Mouse (Mus musculus) lung, postnatal 25 days (tissue): ENCODE measurements around the gene Nrap.
A peak's percentile ranks its signal among the peaks of the same experiment; 100 is the strongest.
"Not testable (repeated sequence)": the region's sequence is repeated elsewhere in the genome, so short reads cannot be mapped to it uniquely, and the experiment has no call there.

Source experiments
- DNase-seq: peaks from one replicate; pipeline ENCODE4 v3.0.0; 2022; ENCODE audit warnings: low spot score

The Nrap gene

DNA sequence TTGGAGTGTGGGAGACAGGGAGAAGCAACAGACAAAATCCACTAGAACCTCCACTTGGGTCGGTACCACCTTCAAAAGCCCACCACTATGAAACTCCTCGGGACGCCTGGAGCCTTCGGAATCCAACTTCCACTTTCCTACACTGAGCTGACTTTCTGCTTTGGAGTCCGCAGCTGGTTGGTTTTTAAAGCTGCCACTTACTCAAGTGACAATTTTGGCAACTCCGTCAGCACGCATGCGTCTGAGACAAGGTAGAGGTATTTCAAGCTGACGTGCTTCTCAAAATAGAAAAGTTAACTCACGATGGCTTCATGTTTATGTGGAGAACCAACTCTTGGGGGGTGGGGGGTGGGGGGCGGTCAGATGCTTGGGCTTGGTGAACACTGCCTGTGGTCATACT, at the start of gene Nrap:
Gene Nrap (minus strand): TSS at position 159 of the 400 bp plus-strand sequence.
- DNase-seq: no peak

DNA sequence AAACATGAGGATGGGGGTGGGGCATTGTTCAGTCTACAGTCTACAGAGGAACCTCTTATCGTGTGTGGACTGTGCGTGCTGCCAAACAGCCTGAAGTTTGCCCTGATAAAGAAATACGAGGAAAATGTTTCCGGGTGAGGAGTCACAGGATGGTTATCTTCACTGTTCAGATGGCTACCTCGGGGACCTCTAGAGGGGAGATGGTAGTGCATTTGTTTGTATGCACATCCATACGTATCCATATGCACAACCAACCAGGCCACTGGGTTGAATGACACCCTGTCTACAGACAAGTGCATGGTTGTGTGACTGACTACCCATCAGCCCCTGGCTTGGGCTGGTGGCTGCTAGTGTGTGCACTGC, 49.2 kb upstream of the Nrap start:
- DNase-seq: no peak

DNA sequence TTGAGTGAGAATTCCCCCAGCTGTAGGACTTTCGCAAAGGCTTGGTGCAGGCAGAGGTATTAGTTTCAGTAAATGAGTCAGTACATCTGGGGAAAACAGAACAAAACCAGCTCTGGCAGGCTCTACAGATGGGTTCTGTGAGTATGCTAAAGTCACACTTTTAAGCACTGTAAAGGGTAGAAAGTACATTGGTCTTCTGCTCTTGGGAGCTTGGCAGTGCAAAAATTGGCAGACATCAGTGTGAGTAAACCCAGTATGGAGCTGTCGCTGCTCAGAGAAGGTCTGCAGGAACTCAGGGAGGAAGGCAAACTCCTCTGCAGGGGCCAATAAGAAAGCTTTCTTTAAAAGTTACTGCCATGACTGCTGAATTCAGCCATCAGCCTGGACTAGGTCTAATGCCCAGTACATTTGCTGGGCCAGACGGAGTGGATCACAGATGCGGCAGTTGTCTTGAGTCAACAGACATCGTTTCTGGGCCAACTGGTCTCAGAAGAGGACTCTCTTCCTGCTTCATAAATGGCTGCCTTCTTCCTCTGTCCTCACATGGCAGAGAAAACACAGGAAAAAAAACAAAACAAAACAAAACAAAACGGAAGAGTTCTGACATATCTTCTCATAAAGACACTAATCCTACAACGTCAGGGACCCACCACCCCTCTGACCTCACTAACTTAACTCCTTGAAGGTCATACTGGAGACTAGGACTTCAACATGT, 48.7 kb upstream of the Nrap start:
- peak; percentile 23 for DNase-seq

DNA sequence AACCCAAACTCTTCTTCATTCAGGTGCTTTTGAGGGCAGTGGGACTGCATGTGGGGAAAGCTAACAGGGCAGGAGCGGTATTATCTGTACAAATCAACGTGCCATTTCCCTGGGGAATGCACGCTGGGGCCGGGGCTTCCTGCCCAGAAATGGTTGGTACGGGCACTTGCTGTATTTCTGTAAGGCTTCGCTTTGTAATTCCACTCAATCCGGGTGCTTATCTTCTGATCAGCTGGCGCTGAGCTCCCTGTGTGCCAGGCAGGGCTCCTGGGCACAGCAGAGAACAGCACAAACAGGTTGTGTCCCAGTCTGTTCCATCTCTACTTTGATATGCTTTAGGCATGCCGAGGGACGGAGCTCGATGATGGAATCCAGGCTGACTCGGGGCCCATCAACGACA, 46.5 kb upstream of the Nrap start:
- DNase-seq: no peak

DNA sequence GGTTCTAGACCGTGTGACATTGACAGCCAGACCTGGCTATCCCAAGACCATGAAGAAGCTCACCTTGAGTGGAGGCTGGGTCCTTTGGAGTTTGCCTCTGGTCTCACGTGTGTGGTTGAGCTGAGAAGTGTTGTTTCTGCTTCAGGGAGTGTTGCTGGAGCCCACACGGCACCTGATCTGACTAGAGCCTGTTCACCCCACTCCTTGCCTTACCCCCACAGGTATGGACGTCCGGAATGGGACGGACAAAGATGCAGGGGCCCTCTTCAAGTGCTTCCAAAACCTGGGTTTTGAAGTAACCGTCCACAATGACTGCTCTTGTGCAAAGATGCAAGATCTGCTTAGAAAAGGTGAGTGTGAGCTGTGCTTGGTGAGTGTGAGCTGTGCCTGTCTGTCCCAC, 43.7 kb upstream of the Nrap start:
- no peak for DNase-seq

DNA sequence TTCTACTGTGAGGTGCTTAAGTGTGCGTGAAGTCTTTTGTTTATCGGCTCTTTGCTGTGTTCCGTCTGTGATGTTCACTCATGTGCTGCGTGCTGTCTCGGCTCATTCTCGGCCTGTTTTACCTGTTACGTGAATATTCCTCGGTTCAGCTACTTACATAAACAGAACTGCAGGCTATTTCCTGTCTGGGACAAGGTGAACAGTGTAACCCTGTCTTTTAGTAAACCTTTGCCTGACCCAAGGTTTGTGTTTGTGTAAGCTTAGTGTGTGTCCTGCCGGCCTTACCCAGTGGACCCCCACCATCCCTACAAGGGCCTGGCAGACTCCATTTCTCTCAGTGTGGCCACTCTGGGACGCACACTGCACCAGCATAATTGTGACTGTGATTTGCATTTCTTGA, 42.9 kb upstream of the Nrap start:
- DNase-seq: no peak

DNA sequence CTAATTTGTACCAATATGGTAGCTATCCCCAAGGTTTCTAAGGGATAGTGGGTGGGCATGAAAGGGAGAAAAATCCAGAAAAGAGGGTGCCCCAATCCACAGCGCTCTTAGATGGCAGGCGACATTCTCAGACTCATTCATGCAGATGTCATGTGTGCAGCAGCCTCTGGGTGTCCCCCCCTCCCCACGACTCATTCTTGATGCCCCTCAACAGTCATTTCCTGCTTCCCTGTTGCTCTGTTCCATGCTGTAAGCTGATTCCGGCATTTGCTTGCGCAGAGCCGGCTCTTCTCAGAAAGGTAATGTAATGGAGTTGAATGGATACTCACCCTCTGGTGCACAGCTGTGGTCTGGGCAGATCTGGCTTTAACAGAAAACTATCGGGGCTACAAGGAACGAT, 40.5 kb upstream of the Nrap start:
- no peak for DNase-seq

DNA sequence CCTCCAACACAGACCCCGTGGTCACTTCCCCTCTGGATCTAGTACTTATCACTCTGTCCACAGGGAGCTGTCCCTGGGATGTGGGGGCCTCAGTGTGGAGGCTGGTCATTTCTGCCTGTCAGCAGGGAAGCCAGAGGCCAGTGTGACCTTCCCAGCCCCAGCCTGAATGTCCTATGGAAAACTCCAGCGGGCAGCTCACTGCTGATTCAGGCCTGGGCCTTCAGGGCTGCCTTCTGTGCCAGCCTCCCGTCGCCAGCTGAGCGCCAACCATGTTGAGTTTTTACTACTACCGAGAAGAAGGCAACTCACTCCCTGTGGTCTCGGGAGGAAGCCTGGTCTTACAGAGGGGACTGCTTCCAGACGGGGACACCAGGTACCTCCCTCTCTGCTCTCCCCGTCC, 35.7 kb upstream of the Nrap start:
- no peak for DNase-seq

DNA sequence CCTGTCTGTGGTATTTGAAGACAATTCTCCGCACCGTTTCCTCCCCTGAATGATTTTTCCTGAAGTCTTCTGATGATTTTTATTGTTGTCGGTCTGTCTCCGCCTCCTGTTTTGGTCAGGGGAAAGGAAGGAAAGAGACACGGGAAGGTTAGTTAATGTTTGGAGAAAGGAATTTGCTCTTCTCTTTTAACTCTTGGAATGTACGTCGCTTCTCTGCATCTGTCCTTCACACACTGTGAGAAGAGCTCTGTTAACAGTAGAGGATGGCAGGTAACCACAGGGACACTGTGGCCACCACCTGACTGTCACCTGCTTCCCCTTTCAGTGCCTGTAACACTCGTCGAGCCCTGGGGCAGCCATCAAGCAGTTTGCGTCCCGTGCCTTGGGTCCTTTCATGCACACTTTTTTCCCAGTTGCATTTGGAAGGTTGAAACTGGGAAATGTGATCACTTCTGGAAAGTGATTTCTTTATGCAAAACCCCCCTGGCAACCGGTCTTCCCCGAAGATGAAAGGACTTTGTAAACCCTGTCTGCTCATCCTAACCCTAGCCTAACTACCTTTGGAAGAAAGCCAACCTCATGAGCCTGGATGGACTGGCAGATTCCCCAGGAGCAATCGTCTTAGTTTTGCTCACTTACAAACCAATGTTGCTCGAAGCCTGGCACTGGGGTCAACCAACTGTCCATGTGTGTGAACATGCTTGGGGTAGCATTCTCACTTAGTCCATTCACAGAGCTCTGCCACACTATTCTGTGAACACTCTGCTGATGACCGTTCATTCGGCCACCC, 35.0 kb upstream of the Nrap start:
- DNase-seq: no peak

DNA sequence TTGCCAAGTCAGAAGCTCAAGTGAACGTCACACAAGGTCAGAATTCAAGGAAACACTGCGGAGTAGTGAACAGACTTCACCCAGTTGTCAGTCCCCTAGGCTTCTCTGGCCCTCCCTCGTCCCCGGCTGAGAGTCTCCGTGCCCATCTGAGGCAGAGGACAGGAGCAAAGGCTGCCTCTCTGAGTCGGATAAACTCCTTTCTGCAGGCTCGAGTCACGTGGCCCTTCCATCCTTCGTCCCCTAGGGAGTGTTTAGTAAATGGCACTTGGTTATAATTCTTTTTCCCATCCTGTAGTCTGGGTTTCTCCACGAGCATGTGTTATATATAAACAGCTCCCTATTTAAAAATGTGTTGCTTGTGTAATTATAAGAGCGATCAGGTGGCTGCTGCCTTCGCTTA, 33.5 kb upstream of the Nrap start:
- no peak for DNase-seq

DNA sequence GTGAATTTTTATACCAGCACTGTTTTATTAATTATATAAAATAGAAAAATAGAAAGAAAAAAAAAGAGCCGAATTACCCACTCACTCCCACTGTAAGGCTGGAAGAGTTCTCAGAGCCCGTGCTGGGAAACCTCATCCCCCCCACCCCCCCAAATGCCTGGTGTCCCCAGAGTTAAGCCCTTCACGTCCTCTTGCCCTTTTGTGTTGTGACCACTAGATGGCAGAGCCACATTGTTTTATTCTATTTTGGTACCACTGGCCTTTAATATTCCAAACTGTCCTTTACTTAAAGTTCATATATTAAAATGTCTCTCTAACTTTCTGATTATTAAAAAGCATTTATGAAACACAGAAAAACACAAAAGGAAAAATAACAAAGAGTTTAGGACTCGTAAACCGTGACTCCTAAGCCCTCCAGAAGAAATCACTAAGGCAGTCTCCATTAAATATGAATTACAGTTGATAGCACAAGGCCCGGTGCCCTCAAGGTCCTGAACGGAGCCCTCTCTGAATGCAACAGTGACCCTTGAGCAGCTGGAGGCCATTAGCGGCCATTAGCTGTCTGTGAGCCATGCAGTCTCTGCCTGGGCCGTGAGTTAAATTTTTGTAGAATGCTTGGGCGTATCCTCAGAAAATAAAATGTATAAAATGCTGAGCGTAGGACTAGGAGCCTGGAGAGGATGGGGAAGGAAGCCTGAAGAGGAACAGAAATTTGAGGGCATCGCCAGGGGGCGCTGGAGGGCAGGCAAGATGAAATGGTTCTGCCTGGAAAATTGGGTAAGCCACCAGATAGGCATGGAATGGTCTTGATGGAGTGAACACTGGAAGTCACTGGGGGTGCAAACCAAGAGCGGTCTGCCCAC, 32.9 kb upstream of the Nrap start:
- DNase-seq: peak; percentile 78

DNA sequence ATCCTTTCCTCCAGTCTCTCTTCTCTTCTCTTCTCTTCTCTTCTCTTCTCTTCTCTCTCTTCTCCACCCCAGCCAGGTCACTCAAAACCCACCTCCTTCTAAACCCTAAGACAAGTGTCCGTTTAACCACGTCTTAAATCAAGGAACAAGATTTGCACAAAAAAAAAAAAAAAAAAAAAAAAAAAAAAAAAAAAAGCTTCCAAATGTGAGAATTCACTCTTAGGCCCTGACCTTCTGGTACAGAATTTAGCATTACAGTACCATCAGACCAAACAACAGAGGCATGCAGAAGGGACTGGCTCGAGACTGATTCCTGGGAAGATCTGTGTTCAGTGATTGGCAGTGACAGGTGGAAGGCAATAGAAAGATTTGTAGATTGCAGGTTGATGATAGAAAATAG, 30.5 kb upstream of the Nrap start:
- no peak for DNase-seq

DNA sequence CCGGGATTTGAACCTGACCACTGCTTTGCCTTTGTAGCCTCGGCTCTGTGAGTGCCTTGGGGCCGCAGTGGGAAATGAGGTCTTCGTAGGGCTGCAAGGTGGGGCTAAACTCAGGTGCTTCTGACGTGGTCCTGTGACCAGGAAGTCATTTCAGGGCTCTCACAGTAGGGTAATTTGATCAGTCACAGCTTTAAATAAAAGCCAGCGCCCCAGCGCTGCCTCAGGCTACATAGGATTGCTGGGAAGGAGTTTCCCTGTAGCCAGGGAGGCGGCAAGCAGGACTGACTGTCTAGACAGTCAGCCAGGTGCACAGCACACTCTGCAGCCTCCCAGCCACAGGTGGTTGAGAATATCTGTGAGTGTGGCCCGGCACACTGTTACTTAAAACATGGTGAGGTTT, 29.6 kb upstream of the Nrap start:
- DNase-seq: no peak

DNA sequence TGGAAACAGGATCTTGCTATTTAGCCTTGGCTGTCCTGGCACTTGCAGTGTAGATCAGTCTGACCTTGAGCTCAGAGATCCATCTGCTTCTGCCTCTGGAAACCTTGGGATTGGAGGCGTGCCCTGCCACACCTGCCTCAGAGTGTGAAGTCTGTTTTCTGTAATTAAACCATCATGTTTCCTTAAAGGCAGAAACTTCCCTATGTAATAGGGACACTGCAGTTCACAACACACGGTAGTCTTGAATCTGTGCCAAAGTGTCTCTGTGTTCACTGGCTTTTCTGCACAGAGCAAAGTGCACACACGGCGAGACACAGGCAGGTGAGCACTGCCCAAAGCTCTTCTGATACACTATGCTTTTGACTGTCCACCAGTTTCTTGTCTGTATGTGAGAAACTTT, 28.6 kb upstream of the Nrap start:
- no peak for DNase-seq

DNA sequence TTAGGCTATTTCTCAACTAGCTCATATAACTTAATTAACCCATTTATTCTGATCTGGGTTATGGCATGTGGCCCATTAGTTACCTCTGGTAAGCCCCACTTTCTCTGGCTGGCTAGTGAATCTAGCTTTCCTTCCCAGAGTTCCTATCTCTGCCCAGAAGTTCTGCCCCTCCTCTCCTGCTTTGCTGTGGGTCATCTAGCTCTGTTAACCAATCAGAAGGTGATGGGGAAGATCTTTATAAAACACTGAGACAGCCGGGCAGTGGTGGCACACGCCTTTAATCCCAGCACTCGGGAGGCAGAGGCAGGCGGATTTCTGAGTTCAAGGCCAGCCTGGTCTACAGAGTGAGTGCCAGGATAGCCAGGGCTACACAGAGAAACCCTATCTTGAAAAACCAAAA, 20.0 kb upstream of the Nrap start:
- not testable (repeated sequence) for DNase-seq

DNA sequence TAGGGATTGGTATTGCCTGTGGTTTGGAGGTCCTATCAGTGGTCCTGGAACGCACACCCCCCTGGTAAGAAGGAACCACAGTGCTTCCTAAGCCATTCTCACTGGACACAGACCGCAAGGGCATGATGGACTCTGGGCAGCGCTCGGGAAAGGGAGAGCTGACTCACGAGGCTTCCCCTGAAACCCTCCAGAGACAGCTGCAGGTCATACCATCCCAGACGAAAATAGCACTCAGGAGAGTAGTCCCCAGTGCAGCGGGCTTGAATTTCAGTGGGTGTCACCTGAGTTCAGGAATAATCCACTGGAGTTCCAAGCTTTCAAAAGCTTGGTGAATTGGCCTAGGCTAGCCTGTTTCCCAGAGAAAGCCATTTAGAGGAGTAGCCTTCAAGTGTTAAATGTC, 16.7 kb upstream of the Nrap start:
- no peak for DNase-seq

DNA sequence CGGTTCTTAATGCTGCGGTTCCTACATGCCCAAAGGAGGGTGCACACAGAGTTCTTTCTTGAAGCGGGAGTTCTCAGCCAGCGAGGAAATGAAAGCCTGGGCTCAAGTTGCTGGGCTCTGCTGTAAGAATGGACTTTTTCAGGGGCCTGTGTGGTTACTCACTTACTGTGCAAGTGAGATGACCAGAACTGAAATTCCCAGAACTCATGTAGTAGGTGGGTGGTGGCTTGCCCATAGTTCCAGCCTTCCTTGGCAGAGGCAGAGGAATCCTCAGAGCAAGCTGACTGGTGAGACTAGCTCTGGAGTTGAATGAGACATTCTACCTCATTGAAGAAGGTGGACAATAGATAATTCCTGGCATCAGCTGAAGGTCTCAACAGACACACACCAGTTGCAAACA, 16.0 kb upstream of the Nrap start:
- DNase-seq: no peak

DNA sequence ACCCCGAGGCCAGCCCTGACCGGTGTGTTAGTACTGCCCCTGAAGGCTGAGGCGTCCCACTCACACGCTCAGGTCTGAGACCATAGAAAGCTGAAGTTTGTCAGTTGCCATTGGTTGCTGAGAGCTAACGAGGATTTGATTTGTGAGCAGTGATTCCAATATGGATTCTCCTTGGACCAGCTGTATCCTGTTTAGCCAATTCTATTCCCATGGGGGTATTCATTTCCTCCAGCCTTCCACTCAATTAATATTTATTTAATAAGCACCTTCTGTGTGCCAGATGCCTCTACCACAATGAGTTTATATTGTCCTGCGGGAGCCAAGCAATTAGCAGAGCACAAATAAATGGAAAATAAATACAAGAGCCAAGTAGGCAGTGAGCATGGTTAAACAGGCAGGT, 12.0 kb upstream of the Nrap start:
- DNase-seq: no peak

DNA sequence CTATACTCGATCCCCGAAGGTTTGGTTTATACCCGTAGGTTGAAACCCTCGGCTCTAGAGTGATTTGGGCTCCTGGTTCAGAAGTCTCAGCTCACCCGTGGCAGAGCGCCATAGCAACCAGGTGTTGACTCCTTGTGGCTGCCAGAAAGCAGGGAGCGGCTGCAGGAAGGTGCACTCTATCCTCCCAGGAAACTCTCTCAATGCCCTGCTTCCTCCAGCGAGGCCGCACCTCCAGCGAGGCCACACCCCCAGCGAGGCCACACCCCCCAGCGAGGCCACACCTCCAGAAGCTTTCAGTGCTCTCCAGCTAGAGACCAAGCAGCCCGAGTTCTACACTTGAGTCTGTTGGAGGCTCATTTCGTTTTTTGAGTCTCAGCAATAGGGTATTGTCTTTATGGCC, 10.4 kb upstream of the Nrap start:
- peak; percentile 89 for DNase-seq

DNA sequence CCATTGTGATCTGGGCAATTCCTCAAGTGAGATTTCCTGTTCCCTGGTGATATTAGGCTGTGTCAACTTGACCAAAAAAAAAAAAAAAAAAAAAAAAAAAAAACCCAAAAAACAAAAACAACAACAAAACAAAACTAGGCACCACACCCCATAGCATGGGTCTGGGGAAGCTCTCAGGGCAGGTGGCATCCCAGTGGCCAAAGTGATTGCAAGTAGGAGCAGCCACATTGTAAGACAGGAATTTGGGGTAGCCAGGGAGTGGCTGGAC, 8.6 kb upstream of the Nrap start:
- no peak for DNase-seq

DNA sequence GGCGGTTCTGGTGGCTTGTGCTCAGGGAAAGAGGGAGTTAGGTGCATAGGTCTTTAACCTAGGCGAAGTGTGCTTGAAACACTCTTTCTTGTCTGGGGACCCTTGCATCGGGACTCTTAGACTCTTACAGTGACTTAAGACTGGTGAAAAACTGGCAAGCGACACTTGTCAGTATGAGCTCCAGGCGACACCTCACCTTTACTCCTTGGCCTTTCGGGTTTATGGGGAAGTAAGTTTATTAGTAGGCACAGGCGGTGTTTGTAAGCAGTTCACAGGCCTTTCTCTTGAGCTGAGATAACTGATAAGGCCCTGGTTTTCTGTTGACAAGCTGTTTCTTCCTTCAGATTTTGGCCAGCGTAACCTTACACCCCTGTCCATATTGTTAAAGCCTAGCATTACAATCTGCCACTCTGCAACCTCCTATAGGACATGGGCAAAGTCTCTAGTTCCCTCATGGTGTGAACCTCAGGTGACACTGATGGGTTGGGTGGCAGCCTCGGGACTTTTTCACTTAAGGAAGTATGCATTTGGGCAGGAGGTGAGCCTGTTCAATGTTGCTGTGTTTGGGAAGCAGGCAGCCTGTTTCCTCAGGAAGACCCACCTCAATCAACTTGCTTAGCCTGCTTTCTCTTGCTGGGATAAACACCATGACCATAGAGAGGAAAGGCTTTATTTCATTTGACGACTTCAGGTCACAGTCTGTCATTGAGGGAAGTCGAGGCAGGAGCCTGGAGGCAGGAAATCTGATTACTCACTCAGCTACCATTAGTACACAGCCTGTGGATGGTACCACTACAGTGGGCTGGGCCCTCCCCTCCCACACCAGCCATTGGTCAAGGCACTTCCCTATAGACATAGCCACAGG, 8.1 kb upstream of the Nrap start:
- no peak for DNase-seq
